Mouse (Mus musculus): Measurements from ENCODE around the gene Dclk1.

DNA sequence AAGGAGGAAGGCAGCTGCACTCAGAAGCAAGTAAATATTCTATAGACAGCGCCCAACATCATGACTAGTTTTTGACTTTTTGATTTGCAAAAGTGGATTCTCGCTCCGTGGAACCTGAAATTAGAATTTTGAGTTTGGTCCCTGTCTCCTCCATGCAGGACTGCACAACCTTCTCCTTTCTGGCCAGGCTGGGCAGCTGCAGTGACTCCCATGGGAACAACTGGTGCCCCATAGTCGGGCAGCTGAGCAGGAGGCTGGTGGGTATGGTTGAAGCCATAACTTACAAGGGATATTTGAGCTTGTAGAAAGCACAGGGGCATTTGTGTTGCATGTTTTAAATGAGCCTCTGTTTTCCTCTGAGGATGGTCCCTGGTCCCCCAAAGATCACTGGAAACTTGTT, 88.3 kb downstream of the Dclk1 start:
- TF ChIP-seq EP300 (IDR thresholded peaks at IDR 0.05; ENCODE audit: insufficient read depth, low read depth, low read length): no peak
- TF ChIP-seq CTCF (IDR thresholded peaks at IDR 0.05): no peak

All from heart, adult 2 months (tissue).